Mouse (Mus musculus) retina, postnatal 1 day (tissue): ENCODE results near the gene Mamdc4.

ENCODE experiments used
- DNase-seq: peaks from one replicate; pipeline ENCODE4 v3.0.0-alpha.2; 2012

Mamdc4 gene

GRCm38 (mm10) chr2:25574579-25575431 is at the start of gene Mamdc4, which contains the start of gene Phpt1:
Mamdc4 (minus strand) TSS chr2:25574845.
Phpt1 (minus strand) TSS chr2:25575224.
- peak; percentile 99 for DNase-seq

DNA sequence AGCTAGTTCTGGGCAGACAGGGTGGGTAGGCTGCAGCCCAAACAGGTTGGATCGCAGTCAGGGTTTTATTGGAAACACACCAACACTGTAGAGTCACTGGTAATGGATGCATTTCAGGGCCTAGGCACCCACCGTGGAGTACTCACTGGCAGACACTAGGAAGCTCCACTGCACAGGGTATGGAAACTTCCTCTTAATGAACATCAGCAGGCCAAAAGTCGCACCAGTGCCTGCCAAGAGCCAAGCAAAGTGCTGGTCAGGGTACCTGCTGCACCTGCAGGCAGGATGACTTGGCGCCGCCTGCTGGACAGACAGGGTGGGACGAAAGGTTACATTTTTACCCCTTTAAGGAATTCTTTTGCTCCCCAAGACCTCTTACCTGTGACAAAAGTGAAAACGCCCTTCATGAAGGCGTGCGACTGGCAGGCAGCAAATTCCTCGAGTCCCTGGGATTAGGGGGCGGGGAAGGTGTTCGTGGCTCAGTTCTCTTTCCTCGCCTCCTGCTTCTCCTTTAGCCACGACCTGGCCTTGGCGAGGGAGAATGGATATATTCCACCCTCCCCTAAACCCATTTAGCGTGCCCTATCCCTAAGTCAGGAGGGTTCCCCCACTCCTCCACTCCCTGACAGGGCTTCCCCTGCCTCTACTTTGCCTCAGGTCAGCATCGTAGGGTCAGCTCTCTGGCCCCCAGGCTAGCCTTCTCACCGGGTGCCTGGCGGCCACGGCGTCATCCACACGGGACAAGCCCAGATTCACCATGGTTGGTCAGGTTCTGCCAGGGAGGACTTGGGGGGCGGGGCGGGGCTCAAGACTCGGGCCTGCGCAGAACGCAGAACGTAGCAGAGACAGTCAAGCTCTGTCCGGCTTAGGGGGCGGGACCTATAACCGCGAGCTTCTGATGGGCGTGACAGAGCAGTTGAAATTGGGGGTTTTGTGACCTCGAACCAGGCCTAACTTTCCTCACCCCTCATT is 46.9 kb upstream of the Mamdc4 start, which contains the start of gene Tmem141:
Gene Tmem141 (minus strand): TSS at position 777 of the 972 bp plus-strand sequence.
- DNase-seq, result peak; percentile 89

- no peak for DNase-seq
Measured at GRCm38 (mm10) chr2:25620852-25621228, 46.2 kb upstream of the Mamdc4 start.

DNA sequence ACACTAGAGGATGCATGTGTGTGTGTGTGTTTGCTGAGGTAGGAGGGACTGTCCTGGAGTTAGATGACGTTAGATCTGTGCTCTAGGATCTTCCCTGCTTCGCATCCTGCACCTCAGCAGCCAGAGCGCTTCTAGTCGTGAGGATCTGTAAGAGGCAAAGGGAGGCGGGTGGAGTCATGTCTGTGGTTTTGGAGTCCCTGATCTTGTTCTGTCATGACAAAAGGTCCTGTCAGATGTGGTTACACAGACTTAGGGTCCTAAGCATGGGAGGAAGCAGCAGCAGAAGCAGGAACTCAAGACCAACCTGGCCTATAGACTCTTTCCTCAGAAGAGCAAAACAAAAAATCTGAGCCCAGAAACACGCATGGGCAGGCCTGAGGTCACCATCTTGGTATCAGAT is 45.7 kb upstream of the Mamdc4 start:
- no peak for DNase-seq

- no peak for DNase-seq
Measured at GRCm38 (mm10) chr2:25617578-25617977, 42.9 kb upstream of the Mamdc4 start, which contains the start of gene Ccdc183. Ccdc183 (minus strand) TSS chr2:25617678.

DNA sequence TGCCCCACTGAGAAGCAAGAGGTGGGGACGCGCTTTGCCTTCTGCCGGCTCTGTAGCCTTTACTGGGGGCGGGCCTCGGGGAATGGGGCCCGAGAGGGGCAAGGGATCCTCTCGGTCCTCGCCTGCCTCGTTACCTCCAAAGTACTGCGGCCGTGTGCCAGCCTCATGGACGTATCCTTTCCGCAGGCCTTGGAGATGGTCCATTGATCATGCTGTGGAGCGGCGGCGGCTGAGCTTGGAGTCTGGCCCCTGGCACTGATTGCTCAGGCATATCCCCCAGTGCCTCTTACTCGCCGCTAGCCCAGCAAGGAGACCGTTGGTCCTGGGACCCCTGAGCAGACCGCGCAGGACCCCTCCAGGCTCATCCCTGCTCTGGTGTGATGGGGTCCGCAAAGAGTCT is 41.8 kb upstream of the Mamdc4 start:
- DNase-seq, result peak; percentile 5

DNA sequence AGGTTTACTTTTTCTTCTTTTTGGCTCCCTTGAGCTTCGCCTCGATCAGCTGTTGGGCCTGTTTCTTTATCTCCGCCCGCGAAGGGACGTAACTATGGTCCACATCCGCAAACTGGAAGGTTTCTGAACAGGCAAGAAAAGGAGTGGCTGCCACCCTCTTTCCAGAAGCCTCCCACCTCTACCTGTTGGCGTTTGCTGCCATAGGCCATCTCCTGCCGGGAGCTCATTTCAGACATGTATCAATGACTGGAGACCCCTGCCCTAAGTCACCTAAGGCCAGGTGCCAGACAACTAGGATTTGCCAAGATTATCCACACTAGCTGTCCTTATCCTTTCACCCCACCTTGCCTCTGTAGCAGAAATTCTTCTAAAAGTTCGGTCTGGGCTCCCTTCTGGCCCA is 34.0 kb upstream of the Mamdc4 start:
- no peak for DNase-seq

DNA sequence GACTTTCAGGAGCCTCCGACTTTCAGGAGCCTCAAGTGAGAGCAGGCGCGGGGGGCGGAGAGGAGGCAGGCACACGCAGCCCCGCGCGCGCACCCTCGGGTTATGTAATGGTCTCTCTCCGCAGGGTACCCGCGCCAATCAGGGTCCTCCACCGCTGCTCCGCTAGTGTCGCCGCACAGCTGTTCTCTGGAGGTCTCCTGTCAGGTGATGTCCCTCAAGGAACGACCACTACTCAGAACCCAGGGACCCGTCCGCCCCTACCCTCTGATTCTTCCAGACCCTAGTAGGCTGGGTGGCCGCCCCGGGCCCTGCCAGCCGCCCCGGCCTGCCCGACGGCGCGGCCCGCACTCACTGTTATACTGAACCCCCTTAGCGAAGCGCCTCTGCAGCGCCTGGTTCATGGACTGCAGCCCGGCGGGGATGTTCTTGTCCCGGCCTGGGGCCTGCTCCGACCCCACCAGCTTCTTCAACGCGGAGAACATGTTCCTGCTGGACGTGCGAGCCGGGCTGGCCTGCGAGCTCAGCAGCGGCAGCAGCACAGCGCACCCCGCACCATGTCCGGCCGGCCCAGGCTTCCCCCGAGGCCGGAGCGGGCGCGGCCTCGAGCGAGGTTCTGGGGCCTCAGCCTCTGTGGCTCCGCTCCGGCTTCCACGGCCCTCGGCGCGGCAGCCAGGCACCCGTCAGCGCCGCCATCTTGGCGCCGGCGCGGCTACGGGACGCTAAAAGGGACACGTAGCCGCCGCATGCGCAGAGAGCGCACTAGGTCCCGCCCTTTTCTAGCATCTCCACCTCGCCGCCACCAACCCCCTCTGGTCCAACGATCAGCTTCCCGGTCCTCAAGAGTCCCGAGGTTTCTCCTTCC is 33.3 kb upstream of the Mamdc4 start, which contains the start of gene Rabl6:
Gene Rabl6 (minus strand): TSS at position 761 of the 862 bp plus-strand sequence.
- peak; percentile 93 for DNase-seq

- no peak for DNase-seq
Measured at GRCm38 (mm10) chr2:25602526-25602925, 27.9 kb upstream of the Mamdc4 start.

GRCm38 (mm10) chr2:25600037-25600436 is 25.4 kb upstream of the Mamdc4 start:
- no peak for DNase-seq

DNA sequence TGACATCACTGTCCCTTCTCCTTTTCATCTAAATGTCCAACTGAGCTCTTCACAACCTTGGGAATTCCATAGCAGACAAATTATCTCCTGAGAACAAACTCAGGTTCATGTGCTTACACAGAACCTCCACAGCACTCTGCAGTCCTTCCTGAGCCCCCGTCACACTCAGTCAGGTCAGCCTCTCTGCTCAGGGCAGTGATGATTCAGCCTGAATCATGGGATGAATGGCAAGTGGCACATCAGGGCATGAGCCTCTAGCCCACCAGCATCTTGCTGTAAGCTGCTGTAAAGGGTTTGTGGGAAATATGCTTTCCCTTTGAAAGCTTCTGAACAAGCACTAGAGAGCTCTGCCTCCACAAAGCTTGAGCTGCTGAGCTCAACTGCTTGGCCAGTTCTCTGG is 24.1 kb upstream of the Mamdc4 start:
- DNase-seq, result no peak

DNA sequence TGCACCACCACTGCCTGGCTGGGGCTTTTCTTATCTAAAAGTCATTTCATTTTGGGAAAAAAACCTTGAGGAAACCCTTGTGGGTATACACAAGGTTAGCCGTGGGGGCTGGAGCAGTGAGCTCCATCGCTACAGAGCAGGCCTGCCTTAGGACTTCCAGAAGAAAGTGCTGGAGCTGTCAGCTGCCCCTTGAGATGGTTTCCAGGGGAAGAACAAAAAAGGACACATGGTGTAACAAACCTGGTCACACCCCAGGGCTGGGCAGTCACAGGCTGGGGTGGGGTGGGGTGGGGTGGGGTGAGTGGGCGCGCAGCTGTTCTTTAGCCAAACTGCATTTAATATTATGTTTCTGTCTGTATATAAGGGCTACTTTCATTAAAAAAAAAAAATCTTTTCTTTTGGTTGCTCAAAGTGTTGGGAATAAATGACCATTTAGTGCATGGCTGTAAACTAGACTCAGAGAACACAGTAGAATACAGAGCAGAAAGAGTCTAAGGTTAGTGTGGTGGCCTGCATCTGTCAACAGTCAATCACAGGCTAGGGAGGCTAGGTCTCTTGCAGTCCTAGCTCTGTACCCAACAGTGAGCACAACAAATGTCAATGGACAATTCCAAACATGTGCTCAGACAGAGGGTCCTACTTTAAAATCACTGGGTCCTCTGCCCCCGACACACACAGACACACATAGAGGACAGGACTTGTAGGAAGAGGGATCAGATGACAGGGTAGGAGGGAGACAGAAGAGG is 22.3 kb upstream of the Mamdc4 start:
- no peak for DNase-seq

- DNase-seq, result no peak
Measured at GRCm38 (mm10) chr2:25591863-25592262, 17.2 kb upstream of the Mamdc4 start.

- no peak for DNase-seq
Measured at GRCm38 (mm10) chr2:25588227-25588907, 13.7 kb upstream of the Mamdc4 start.

- no peak for DNase-seq
Measured at GRCm38 (mm10) chr2:25587290-25587689, 12.6 kb upstream of the Mamdc4 start.

- DNase-seq, result no peak
Measured at GRCm38 (mm10) chr2:25585601-25586000, 11.0 kb upstream of the Mamdc4 start.

DNA sequence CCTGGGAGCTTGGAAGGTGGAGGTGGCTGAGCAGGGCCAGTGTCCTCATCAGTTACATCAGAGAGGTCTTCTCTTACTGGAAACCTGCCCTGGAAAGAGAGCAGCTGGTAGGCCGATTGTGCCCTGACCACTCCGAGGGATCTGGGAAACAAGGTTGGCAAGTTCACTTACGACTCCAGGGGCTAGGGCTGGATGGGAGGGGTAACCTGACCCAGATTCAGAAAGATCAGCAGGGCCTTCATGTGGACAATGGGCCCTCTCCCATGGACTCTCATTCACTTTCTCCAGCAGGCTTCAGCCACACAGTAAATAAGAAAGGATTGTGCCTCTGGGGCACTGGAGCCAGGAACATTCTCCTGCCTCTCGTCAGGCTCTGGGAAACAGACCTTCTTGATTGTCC is 10.2 kb upstream of the Mamdc4 start:
- no peak for DNase-seq

- no peak for DNase-seq
Measured at GRCm38 (mm10) chr2:25584152-25584551, 9.5 kb upstream of the Mamdc4 start.

- no peak for DNase-seq
Measured at GRCm38 (mm10) chr2:25583571-25583970, 8.9 kb upstream of the Mamdc4 start.

GRCm38 (mm10) chr2:25583120-25583481 is 8.5 kb upstream of the Mamdc4 start:
- no peak for DNase-seq
